Comparison of ENCODE assay signal across 8 mouse cellular contexts in the genomic region with DNA sequence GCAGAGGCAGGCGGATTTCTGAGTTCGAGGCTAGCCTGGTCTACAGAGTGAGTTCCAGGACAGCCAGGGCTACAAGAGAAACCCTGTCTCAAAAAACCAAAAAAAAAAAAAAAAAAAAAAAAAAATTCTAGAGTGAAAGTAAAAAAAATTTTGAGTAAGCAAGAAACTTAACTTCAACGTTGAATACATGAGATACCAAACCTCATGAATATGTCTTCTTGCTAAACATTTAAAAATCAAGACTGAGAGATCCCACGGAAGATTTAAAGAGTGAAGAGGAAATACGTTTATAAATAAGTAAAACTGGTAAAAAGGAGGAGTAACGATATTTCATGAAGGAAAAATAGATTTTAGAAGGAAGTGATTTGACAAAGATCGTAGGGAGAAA. TPM values are rescaled to one million over a fixed set of nuclear protein-coding genes. Genes with fewer than 3 reads are reported as not detected.
DNase-seq lines count a peak whose midpoint lies in the region; ATAC-seq lines count a peak whose summit lies in the region.

No protein-coding gene starts in this region.

- H3K9me3 ChIP-seq in erythroblast, embryonic 14.5 days (ENCODE audit: control insufficient read depth, low read length) = no peaks in the 10 kb centered on the region
- no peaks in the 10 kb centered on the region for H3K9me3 ChIP-seq in neural tube, embryonic 11.5 days (ENCODE audit: control insufficient read depth, low read length)
- H3K9me3 ChIP-seq in limb, embryonic 15.5 days = no peaks in the 10 kb centered on the region
- H3K9me3 ChIP-seq in stomach, embryonic 15.5 days = no peaks in the 10 kb centered on the region

- DNase-seq in neural tube, embryonic 11.5 days (ENCODE audit: low spot score) = no peak
- DNase-seq in neural tube, embryonic 10.5 days (ENCODE audit: extremely low spot score, low spot score) = no peak
- no peak for DNase-seq in layer of hippocampus, adult 18-20 months (ENCODE audit: low spot score in 2 of 2)
- no peak for DNase-seq in adrenal gland, postnatal 36 days

- ATAC-seq in erythroblast, adult 5-6 weeks (replicated peaks; ENCODE audit: low FRiP score, poor library complexity, severe bottlenecking) = no peak
- ATAC-seq in neural tube, embryonic 11.5 days (ENCODE audit: insufficient read depth, low FRiP score, low TSS enrichment) = no peak
- no peak for ATAC-seq in limb, embryonic 15.5 days (ENCODE audit: insufficient number of reproducible peaks, low FRiP score, low TSS enrichment, low read depth)
- no peak for ATAC-seq in stomach, embryonic 15.5 days (ENCODE audit: insufficient read depth, low FRiP score, low read depth)

- peak overlapping the region; percentile 48; the same call in 1 of the 2 replicates for H3K4me2 ChIP-seq in neural tube, embryonic 11.5 days (ENCODE audit: low read depth)
- H3K4me2 ChIP-seq in limb, embryonic 15.5 days = peak overlapping the region; percentile 59
- H3K4me2 ChIP-seq in stomach, embryonic 15.5 days = peak overlapping the region; percentile 60

- no peak overlapping the region for H3K9ac ChIP-seq in neural tube, embryonic 11.5 days (ENCODE audit: low read length)
- no peak overlapping the region for H3K9ac ChIP-seq in limb, embryonic 15.5 days
- H3K9ac ChIP-seq in stomach, embryonic 15.5 days = no peak overlapping the region

- H3K27ac ChIP-seq in neural tube, embryonic 11.5 days (ENCODE audit: low read depth, low read length) = no peak overlapping the region
- peak overlapping the region; percentile 98 for H3K27ac ChIP-seq in limb, embryonic 15.5 days
- peak overlapping the region; percentile 96; the same call in 1 of the 2 replicates for H3K27ac ChIP-seq in stomach, embryonic 15.5 days

- no peaks in the 10 kb centered on the region for H3K36me3 ChIP-seq in erythroblast, embryonic 14.5 days (ENCODE audit: control insufficient read depth)
- no peaks in the 10 kb centered on the region for H3K36me3 ChIP-seq in neural tube, embryonic 11.5 days (ENCODE audit: control insufficient read depth, insufficient read depth, low read length)
- H3K36me3 ChIP-seq in limb, embryonic 15.5 days = no peaks in the 10 kb centered on the region
- no peaks in the 10 kb centered on the region for H3K36me3 ChIP-seq in stomach, embryonic 15.5 days

- H3K4me1 ChIP-seq in erythroblast, embryonic 14.5 days (ENCODE audit: control insufficient read depth) = peaks cover 31% of the 10 kb centered on the region
- H3K4me1 ChIP-seq in neural tube, embryonic 11.5 days (ENCODE audit: control insufficient read depth, insufficient read depth, low read length) = peaks cover 6% of the 10 kb centered on the region; the same call in 1 of the 2 replicates
- 0 out of 2 replicates have a peak, but pooled peaks cover 3% of the 10 kb centered on the region for H3K4me1 ChIP-seq in limb, embryonic 15.5 days
- no peaks in the 10 kb centered on the region for H3K4me1 ChIP-seq in stomach, embryonic 15.5 days

- peak overlapping the region; percentile 95 for H3K4me3 ChIP-seq in erythroblast, embryonic 14.5 days (replicated peaks)
- no peak overlapping the region for H3K4me3 ChIP-seq in neural tube, embryonic 11.5 days (ENCODE audit: low read depth, low read length)
- H3K4me3 ChIP-seq in limb, embryonic 15.5 days = peak overlapping the region; percentile 86
- peak overlapping the region; percentile 78 for H3K4me3 ChIP-seq in stomach, embryonic 15.5 days (replicated peaks)

- WGBS in neural tube, embryonic 11.5 days = 57% methylated on average over 7 of the region's 7 CpGs
- WGBS in limb, embryonic 15.5 days = 44% methylated on average over 7 of the region's 7 CpGs
- WGBS in stomach, embryonic 15.5 days = 42% methylated on average over 7 of the region's 7 CpGs

- H3K27me3 ChIP-seq in erythroblast, embryonic 14.5 days (ENCODE audit: control insufficient read depth) = peaks cover 5% of the 10 kb centered on the region
- H3K27me3 ChIP-seq in neural tube, embryonic 11.5 days (ENCODE audit: control insufficient read depth, insufficient read depth, low read length) = no peaks in the 10 kb centered on the region
- H3K27me3 ChIP-seq in limb, embryonic 15.5 days = no peaks in the 10 kb centered on the region
- H3K27me3 ChIP-seq in stomach, embryonic 15.5 days (replicated peaks) = no peaks in the 10 kb centered on the region

RNA-seq across cellular contexts. Expression of a gene that starts 0.5 kb away (rescaled TPM):
- 0.18 and 0.20 TPM in 2 replicates for polyA plus RNA-seq in erythroblast, embryonic 14.5 days (2012)
- 4.6 and 12.5 TPM in 2 replicates for total RNA-seq in erythroblast, adult 5-6 weeks (2015; ENCODE audit: low replicate concordance)
- total RNA-seq in erythroblast, adult 5-6 weeks (2017; ENCODE audit: low replicate concordance) = 9.7 and 13.4 TPM in 2 replicates
- 31.3 and 32.7 TPM in 2 replicates for polyA plus RNA-seq in neural tube, embryonic 11.5 days (2014; fragmentation: Nextera tagmentation; extraction: Ambion mirVana)
- 7.9 and 8.2 TPM in 2 replicates for polyA plus RNA-seq in limb, embryonic 15.5 days (2015; fragmentation: Nextera tagmentation; extraction: Ambion mirVana)
- 12.9 and 13.0 TPM in 2 replicates for polyA plus RNA-seq in stomach, embryonic 15.5 days (2015; fragmentation: Nextera tagmentation; extraction: Ambion mirVana)
- 10 to 100 TPM; 41.1 to 43.0 TPM for total RNA-seq in layer of hippocampus, adult 18-20 months (2021)
- total RNA-seq in adrenal gland, postnatal 36 days (2021) = 10 to 100 TPM; 25.2 to 28.5 TPM

RNA-seq across cellular contexts. Expression of a gene that starts 9.7 kb away (rescaled TPM):
- 0.08 TPM in 1 of 2 replicates, not detected in the other for polyA plus RNA-seq in erythroblast, embryonic 14.5 days (2012)
- total RNA-seq in erythroblast, adult 5-6 weeks (2015; ENCODE audit: low replicate concordance) = 21.9 and 39.1 TPM in 2 replicates
- 28.7 and 34.6 TPM in 2 replicates for total RNA-seq in erythroblast, adult 5-6 weeks (2017; ENCODE audit: low replicate concordance)
- polyA plus RNA-seq in neural tube, embryonic 11.5 days (2014; fragmentation: Nextera tagmentation; extraction: Ambion mirVana) = 172 and 177 TPM in 2 replicates
- 77.9 and 106 TPM in 2 replicates for polyA plus RNA-seq in limb, embryonic 15.5 days (2015; fragmentation: Nextera tagmentation; extraction: Ambion mirVana)
- 112 and 127 TPM in 2 replicates for polyA plus RNA-seq in stomach, embryonic 15.5 days (2015; fragmentation: Nextera tagmentation; extraction: Ambion mirVana)
- total RNA-seq in layer of hippocampus, adult 18-20 months (2021) = 10 to 100 TPM; 14.2 to 20.1 TPM
- total RNA-seq in adrenal gland, postnatal 36 days (2021) = 10 to 100 TPM; 29.3 to 33.8 TPM

Comparison
In these comparisons a context has a peak if more than half of its experiments do, and no peak if none do; other contexts are left out.
1. RNA of a gene that starts 9.7 kb away (polyA plus RNA-seq): 172 to 177 TPM in neural tube, embryonic 11.5 days, 112 to 127 TPM in stomach, embryonic 15.5 days and 77.9 to 106 TPM in limb, embryonic 15.5 days; 0.08 TPM in erythroblast, embryonic 14.5 days; every median in the first group is over 10 times any median in the second.
2. Peak in every context shown above with its lines, with median percentiles within 50 percentile points of each other: H3K4me2 ChIP-seq.